Mouse (Mus musculus) ES-E14 (cell line): ENCODE data around the gene Il22ra1. TPM values are rescaled to one million over a fixed set of nuclear protein-coding genes. Genes with fewer than 3 reads are reported as not detected.
A peak's percentile ranks its signal among the peaks of the same experiment; 100 is the strongest.

ENCODE experiments used
- DNase-seq: peaks from one replicate; pipeline ENCODE4 v3.0.0-alpha.2; 2013; ENCODE audit warnings: low read depth, low spot score
- H3K27ac ChIP-seq: 2 replicates; pipeline ENCODE4 v1.5.1; 2012; ENCODE audit warnings: low read depth, mild to moderate bottlenecking, low read length, moderate library complexity, mixed read lengths; ENCODE audit not compliant: poor library complexity, insufficient read depth, severe bottlenecking
- H3K36me3 ChIP-seq: 2 replicates; pipeline ENCODE4 v1.6.1; 2012; ENCODE audit warnings: mild to moderate bottlenecking, low read length, moderate library complexity, mixed read lengths; ENCODE audit not compliant: control insufficient read depth, poor library complexity, insufficient read depth, severe bottlenecking
- H3K4me1 ChIP-seq, 2 experiments: fragments of 150-350 bp in 1 of 2; sonication (generic) in 1 of 2; 2 replicates each; pipeline ENCODE4 v1.6.1; 2012; ENCODE audit warnings: low read length in 2 of 2, mild to moderate bottlenecking in 1 of 2, mixed read lengths in 1 of 2; ENCODE audit not compliant: control insufficient read depth in 2 of 2, insufficient read depth in 2 of 2, poor library complexity in 1 of 2
- H3K4me3 ChIP-seq, 2 experiments: fragments of 150-350 bp in 1 of 2; sonication (generic) in 1 of 2; 2 replicates each; pipeline ENCODE4 v1.5.1; 2012; ENCODE audit warnings: low read length in 2 of 2, low read depth in 1 of 2, mild to moderate bottlenecking in 1 of 2, mixed read lengths in 1 of 2; ENCODE audit not compliant: insufficient read depth in 1 of 2, poor library complexity in 1 of 2, severe bottlenecking in 1 of 2
- H3K9ac ChIP-seq: 2 replicates; pipeline ENCODE4 v1.6.1; 2012; ENCODE audit warnings: low read depth, mild to moderate bottlenecking, low read length, mixed read lengths; ENCODE audit not compliant: poor library complexity, insufficient read depth, severe bottlenecking
- H3K9me3 ChIP-seq: fragments of 150-350 bp; sonication (generic); 2 replicates; pipeline ENCODE4 v1.6.1; 2012; ENCODE audit warnings: low read depth, mild to moderate bottlenecking, low read length; ENCODE audit not compliant: control insufficient read depth, insufficient read depth
- CHD2 ChIP-seq: IDR thresholded peaks from 2 replicates; pipeline ENCODE4 v1.6.1; 2014; ENCODE audit warnings: mild to moderate bottlenecking, low read depth, low read length, inconsistent platforms
- HCFC1 ChIP-seq: IDR thresholded peaks from 2 replicates; pipeline ENCODE4 v1.6.1; 2012; ENCODE audit warnings: low read length, inconsistent platforms, borderline replicate concordance; ENCODE audit not compliant: insufficient read depth
- MAFK ChIP-seq: IDR thresholded peaks from 2 replicates; pipeline ENCODE4 v1.6.1; 2014; ENCODE audit warnings: mild to moderate bottlenecking, low read depth, low read length, inconsistent platforms; ENCODE audit not compliant: insufficient read depth
- ZC3H11A ChIP-seq: IDR thresholded peaks from 2 replicates; pipeline ENCODE4 v1.6.1; 2012; ENCODE audit warnings: low read depth, mild to moderate bottlenecking, inconsistent platforms, low read length, borderline replicate concordance
- ZNF384 ChIP-seq: IDR thresholded peaks from 2 replicates; pipeline ENCODE4 v1.6.1; 2012; ENCODE audit warnings: low read depth, low read length, inconsistent platforms
- in situ Hi-C, 2 experiments: fragments of 600-800 bp; cut with MboI; formaldehyde crosslinking; loops; one replicate each; pipeline ENCODE4 v1.15.1; 2025; ENCODE audit warnings: low sequenced_read_pairs in 2 of 2, inconsistent platforms in 1 of 2; ENCODE audit not compliant: unreplicated experiment in 2 of 2
- total RNA-seq: library from RNA; depleted of rRNA; stranded (reverse); fragments of 300-350 nt; gene quantifications from 2 replicates; pipeline ENCODE4 v1.2.3, GENCODE M21; 2012

The Il22ra1 gene
- total RNA-seq, 1 experiment, result 0.36 TPM

GRCm38 (mm10) chr4:135759356-135759976 is 31.5 kb downstream of the Il22ra1 start, which contains the start of gene Myom3:
Gene Myom3, plus strand, starts transcription at chr4:135759715.
- in situ Hi-C loops, result no loop called here
- DNase-seq, result no peak

GRCm38 (mm10) chr4:135761048-135761447 is 33.1 kb downstream of the Il22ra1 start:
- H3K4me3 ChIP-seq, result no peak overlapping the region
- TF ChIP-seq MAFK, result no peak
- no peak for TF ChIP-seq ZNF384
- no peak for TF ChIP-seq HCFC1
- no peak for TF ChIP-seq ZC3H11A
- no peak for TF ChIP-seq CHD2
- H3K9ac ChIP-seq, result no peak overlapping the region
- no peak overlapping the region for H3K27ac ChIP-seq
- in situ Hi-C loops, result no loop called here
- peaks cover 9 to 12% of the 10 kb centered on the region in 2 experiments; a peak in 3 of 4 replicates for H3K4me1 ChIP-seq
- no peaks in the 10 kb centered on the region for H3K9me3 ChIP-seq
- H3K36me3 ChIP-seq, result no peaks in the 10 kb centered on the region
- DNase-seq, result no peak

More at GRCm38 (mm10) chr4:135759356-135759976, 31.5 kb downstream of the Il22ra1 start, which contains the start of gene Myom3:
- no peaks in the 10 kb centered on the region for H3K9me3 ChIP-seq
- no peaks in the 10 kb centered on the region for H3K36me3 ChIP-seq
- no peak within 1 kb of the TSS for H3K27ac ChIP-seq
- H3K4me3 ChIP-seq, result no peak within 1 kb of the TSS
- H3K4me1 ChIP-seq, result peaks cover 3 to 12% of the 10 kb centered on the region in 2 experiments; a peak in 3 of 4 replicates
- TF ChIP-seq MAFK, result no peak
- TF ChIP-seq CHD2, result no peak
- no peak within 1 kb of the TSS for H3K9ac ChIP-seq

GRCm38 (mm10) chr4:135761569-135761968 is 33.6 kb downstream of the Il22ra1 start:
- in situ Hi-C loops, result no loop called here
- Histone ChIP-seq H3K9ac (no peak overlapping the region), H3K4me1 (peaks cover 9 to 12% of the 10 kb centered on the region in 2 experiments; a peak in 3 of 4 replicates), H3K4me3 (peak overlapping the region in 1 of 2 experiments; percentile 33; a peak in 2 of 4 replicates), H3K36me3 (no peaks in the 10 kb centered on the region), H3K27ac (no peak overlapping the region), H3K9me3 (no peaks in the 10 kb centered on the region)
- no peak for DNase-seq
- TF ChIP-seq MAFK (no peak), ZC3H11A (no peak), ZNF384 (no peak), HCFC1 (no peak), CHD2 (no peak)

GRCm38 (mm10) chr4:135762251-135762906 is 34.4 kb downstream of the Il22ra1 start:
- H3K4me3 ChIP-seq, result peak overlapping the region; percentile 30 to 72; a peak in 3 of 4 replicates
- peak; percentile 75 for DNase-seq
- peaks cover 9 to 12% of the 10 kb centered on the region in 2 experiments; a peak in 3 of 4 replicates for H3K4me1 ChIP-seq
- in situ Hi-C loops, result no loop called here
- H3K36me3 ChIP-seq, result no peaks in the 10 kb centered on the region
- H3K9me3 ChIP-seq, result no peaks in the 10 kb centered on the region
- H3K9ac ChIP-seq, result no peak overlapping the region
- H3K27ac ChIP-seq, result no peak overlapping the region
- TF ChIP-seq ZC3H11A (no peak), HCFC1 (0 out of 2 replicates have a peak, but pooled peaks have one; percentile 24), CHD2 (no peak), MAFK (no peak), ZNF384 (peak; percentile 63)
